Mouse (Mus musculus) small intestine, adult 2 months (tissue): ENCODE results near the gene Piwil4.

ENCODE experiments used
- CTCF ChIP-seq: fragments of 200-500 bp; IDR thresholded peaks from 2 replicates; pipeline ENCODE4 v1.5.1; 2012; ENCODE audit warnings: low read depth, mild to moderate bottlenecking, control low read depth, inconsistent platforms, low read length, moderate library complexity, mixed read lengths; ENCODE audit not compliant: insufficient replicate concordance, insufficient read length; ENCODE audit errors: extremely low read depth
- POLR2A ChIP-seq: fragments of 200-500 bp; IDR thresholded peaks from 2 replicates; pipeline ENCODE4 v1.6.1; 2012; ENCODE audit warnings: low read depth, mild to moderate bottlenecking, control low read depth, inconsistent platforms, low read length, moderate library complexity

GRCm38 (mm10) chr9:14666071-14666470 lies 74.5 kb downstream of the Piwil4 start:
- no peak for TF ChIP-seq CTCF
- no peak for TF ChIP-seq POLR2A
